Mouse (Mus musculus) thymus, adult 2 months (tissue): ENCODE data around the gene Cyp2j7.

Source experiments
- CTCF ChIP-seq: fragments of 200-500 bp; IDR thresholded peaks from 2 replicates; pipeline ENCODE4 v1.5.1; 2012; ENCODE audit warnings: mild to moderate bottlenecking, control low read depth, low read length, moderate library complexity, borderline replicate concordance; ENCODE audit not compliant: control insufficient read depth, poor library complexity, insufficient read depth; ENCODE audit errors: extremely low read depth
- POLR2A ChIP-seq: fragments of 200-500 bp; IDR thresholded peaks from 2 replicates; pipeline ENCODE4 v1.6.1; 2012; ENCODE audit warnings: mild to moderate bottlenecking, low read length, control low read depth, moderate library complexity; ENCODE audit not compliant: control insufficient read depth, poor library complexity, insufficient read depth; ENCODE audit errors: extremely low read depth

DNA sequence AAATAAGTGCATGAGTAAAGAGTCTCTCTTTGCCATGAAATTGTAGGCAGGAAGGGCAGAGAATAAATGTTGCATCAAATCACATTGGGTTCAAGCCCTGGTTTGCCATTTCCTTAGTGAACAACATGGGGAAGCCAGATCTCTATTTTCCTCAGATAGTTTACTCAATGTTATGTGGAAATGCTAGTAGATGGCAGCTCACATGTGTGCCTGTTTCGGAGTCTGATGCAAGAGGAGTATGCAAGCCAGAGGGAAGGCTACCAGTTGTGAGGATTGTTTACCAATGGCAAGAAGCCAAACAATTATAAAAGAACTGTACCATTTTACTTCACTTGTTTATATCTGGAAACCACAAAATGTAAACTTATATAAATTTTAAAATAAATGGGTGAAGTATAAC lies 74.9 kb downstream of the Cyp2j7 start:
- TF ChIP-seq CTCF (no peak), POLR2A (no peak)
